Mouse (Mus musculus) bone marrow, adult 2 months (tissue): Measurements from ENCODE around the gene Gal3st2b.
"Not testable (repeated sequence)": the region's sequence is repeated elsewhere in the genome, so short reads cannot be mapped to it uniquely, and the experiment has no call there.

Experiments used
- CTCF ChIP-seq: fragments of 200-500 bp; IDR thresholded peaks from 2 replicates; pipeline ENCODE4 v1.5.1; 2011; ENCODE audit warnings: low read length, control low read depth; ENCODE audit not compliant: control insufficient read depth, insufficient read depth
- POLR2A ChIP-seq: fragments of 200-500 bp; IDR thresholded peaks from 2 replicates; pipeline ENCODE4 v1.6.1; 2011; ENCODE audit warnings: low read depth, mild to moderate bottlenecking, control low read depth, low read length, borderline replicate concordance; ENCODE audit not compliant: control insufficient read depth

- TF ChIP-seq POLR2A, CTCF: not testable (repeated sequence)
These were observed 36.3 kb upstream of the Gal3st2b start for GRCm38 (mm10) chr1:93881778-93882177.
